Mouse (Mus musculus): ENCODE results near the gene Kiss1r. TPM values are rescaled to one million over a fixed set of nuclear protein-coding genes. Genes with fewer than 3 reads are reported as not detected.

Gene Kiss1r
- polyA plus RNA-seq (2014; fragmentation: Illumina TruSeq; extraction: RNeasy Lipid Tissue Mini Kit (QIAGEN cat#74804); ENCODE audit: low read depth, low replicate concordance): 0.55 TPM

DNA sequence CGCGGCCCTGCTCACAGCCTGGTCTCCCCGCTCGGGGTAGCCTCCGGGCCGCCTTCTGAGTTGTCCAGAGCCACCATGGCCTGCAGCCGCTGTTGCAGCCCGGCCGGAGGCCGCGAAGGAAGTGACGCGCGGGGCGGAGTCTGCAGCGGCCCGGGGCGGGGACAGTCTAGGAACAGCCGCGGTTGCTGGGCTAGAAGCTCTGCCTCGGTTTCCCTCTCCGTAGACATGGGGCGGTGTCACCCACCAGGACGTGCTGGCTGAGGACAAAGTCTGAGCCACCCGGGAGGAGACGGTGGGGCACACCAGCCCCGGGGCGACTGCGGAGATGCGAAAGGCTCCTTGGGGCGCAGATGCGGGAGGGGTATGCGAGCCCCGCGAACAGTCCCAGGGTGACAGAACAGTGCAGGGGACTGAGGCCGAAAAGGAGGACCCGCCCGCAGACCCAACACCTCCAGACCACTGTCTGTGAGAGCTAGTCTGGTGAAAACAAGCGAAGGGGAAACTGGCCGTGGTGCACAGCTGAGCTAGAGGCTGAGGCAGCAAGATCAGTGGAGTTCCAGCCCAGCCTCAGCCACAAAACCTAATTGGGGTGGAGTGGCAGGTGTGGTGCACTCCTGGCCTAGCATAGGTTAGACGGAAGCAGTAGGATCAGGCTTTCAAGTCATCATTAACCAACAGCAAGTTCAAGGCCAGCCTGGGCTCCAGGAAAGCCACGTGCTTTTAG is at the start of gene Kiss1r:
Gene Kiss1r (plus strand): TSS at position 164 of the 724 bp plus-strand sequence.

DNA sequence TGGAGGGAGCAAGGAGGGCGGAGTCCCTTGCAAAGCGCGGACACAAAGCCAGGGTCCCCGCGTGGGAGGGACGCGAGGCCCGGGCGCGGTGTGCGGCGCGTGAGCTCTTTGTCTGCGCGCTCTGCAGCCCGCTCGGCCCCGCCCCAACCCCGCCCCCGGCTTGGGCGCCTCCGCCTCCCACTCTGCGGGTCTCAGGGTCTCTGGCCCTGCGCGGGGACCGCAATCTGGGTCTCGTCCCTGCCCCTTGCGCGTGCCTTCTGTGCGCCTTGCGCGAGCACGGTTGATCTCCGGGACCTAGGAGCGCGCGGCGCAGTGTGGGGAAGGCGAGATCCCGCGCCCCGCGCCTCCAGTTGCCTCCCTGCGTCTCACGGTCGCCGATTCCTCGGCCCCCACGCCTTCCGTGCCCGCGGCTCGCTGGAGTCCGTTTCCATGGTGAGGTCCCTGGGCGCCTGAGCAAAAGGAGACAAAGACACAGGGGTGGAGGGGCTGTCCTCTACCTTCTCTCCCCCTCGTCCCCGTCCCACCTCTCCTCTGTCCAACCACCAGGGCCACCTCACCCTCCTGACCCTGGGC is 42.4 kb upstream of the Kiss1r start, which contains the start of the genes Prtn3 and Plppr3:
Gene Prtn3 (plus strand): TSS at position 187 of the 573 bp plus-strand sequence.
Gene Plppr3 (minus strand): TSS at position 345 of the 573 bp plus-strand sequence.

DNA sequence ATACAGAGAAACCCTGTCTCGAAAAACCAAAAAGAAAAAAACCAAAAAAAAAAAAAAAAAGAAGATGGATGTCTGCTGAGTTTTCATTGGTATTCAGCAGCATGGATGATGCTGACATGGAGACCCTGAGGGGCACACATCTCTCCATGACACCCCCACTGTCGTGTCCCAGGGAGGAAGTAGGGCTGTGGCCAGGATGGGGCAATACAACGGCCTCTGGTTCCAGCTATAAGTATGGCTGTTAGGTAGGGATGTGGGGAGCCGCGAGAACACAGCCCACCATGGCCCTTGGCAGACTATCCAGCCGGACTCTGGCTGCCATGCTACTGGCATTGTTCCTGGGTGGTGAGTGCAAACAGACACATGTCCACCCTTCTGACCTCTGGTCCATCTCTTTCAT is 30.7 kb upstream of the Kiss1r start, which contains the start of gene Elane:
Gene Elane (plus strand): TSS at position 194 of the 400 bp plus-strand sequence.

DNA sequence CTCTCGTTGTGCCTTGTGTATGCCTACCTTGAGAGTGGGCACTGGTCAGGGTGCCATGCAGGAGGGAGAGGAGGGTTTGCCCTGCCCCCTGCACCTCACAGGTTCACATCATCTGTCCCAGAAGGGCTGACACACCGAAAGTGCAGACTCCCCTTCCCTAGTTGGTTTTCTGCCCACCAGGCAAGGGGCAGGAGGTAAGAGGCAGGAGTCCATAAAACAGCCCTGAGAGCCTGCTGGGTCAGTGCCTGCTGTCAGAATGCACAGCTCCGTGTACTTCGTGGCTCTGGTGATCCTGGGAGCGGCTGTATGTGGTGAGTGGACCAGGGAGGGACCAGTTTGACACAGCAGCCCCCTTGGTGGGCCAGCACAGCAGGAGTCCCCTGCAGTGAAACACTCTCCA is 26.1 kb upstream of the Kiss1r start, which contains the start of gene Cfd:
Gene Cfd (plus strand): TSS at position 184 of the 400 bp plus-strand sequence.

DNA sequence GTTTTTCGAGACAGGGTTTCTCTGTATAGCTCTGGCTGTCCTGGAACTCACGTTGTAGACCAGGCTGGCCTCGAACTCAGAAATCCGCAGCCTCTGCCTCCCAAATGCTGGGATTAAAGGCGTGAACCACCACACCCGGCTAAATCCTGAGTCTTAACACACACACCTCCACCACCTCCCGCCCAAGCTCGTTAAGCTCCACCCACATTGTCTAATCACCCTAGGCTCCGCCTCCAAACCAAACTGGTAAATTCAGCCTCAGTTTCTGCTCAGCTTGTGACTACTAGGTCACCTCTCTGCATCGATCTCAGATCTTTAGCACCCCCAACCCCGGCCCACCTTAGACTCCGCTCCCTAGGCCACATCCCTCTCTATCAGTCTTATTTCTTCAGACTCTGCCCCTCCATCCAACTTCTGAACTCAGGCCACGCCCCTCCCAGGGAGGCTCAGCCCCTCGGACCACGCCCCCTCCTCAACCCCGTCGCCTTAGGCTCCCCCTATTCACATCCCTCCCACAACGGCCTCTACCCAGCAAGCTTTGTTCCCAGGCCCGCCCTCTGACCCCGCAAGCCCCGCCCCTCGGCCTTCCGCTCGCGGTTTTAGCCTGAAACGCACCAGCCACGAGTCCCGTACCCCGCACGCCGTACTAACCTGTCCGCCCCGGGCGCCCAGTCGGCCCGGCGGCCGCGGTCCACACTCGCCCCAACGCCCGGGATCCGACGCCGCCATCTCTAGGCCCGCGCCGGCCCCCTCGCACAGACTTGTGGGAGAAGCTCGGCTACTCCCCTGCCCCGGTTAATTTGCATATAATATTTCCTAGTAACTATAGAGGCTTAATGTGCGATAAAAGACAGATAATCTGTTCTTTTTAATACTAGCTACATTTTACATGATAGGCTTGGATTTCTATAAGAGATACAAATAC is 8.3 kb upstream of the Kiss1r start, which contains the start of gene Med16:
Gene Med16 (minus strand): TSS at position 757 of the 925 bp plus-strand sequence.

DNA sequence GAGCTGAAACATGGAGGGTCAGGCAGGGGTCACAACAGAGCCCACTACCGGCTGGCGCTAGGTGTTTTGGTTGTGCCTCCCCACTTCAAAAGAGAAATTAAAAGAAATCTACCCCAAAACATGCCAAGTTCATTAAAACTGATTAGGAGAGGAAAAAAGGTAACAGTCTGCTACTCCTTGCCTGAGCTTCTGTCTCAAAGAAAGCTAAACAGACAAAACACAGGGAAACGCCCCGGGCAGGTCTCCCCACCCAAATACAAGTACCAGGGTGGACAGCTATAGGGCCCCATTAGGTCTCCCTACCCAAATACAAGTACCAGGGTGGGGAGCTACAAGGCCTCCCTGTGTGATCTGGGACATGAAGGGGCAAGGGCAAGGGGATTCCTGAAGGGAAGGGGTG is 6.2 kb upstream of the Kiss1r start, which contains the start of gene Gm26602:
Gene Gm26602 (plus strand): TSS at position 301 of the 400 bp plus-strand sequence.

DNA sequence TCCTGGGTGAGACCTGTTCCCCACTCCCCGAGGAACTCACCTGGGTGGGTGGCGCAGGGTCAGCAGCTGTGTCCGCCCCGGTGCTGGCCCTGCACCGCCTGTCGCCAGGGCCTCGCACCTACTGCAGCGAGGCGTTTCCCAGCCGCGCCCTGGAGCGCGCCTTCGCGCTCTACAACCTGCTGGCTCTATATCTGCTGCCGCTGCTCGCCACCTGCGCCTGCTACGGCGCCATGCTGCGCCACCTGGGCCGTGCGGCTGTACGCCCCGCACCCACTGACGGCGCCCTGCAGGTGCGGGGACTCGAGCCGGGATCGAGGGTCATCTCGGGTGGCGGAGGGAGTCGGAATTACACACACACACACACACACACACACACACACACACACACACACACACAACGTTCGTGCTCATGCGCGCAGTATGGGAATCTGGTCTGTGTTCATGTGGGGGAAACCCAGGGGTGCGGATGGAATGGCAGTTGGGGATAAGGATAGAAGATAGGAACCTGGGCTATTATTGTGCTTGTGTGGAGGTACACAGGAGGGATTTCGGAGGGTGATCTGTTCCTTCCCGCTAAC is 4.3 kb downstream of the Kiss1r start, which contains the start of gene R3hdm4:
Gene R3hdm4 (minus strand): TSS at position 251 of the 578 bp plus-strand sequence.

DNA sequence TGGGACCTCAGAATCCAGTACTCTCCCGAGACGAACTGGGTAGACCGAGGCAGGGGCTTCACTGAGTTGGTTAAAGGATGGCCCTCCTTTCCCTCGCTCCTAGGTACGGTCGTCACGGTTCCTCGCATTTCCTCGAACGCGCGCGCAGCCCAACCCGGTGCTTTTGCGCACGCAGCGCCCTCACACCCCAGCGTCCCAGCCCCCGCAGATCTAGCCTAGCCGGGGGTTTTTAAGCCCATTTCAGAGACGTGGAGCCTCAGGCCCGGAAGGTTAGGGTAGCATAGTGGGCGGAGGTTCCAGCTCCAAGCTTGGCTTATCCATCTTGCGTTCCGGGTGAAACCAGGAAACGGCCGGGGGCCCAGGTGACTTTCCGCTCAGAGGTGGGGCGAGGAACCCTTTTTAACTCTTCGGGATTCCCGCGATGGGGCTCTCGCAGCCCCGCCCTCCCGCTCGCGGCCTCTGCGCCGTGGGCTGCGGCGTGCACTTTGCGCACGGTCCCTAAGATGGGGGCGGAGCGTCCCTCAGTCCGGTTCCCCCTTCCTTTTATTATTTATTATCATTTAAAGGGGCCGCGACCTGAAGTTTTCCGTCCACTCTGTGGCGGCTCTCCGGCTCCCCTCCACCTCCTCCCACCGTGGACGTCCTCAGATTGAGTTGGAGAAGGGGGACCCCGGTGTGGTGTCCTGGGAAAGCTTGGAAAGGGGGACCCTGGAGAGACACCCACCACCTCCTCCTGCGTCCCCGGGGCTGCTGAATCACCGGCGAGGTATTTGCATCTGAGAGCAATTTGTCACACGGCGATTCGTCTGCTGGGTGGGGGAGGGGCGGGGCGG is 9.9 kb downstream of the Kiss1r start, which contains the start of gene Arid3a:
Gene Arid3a (plus strand): TSS at position 553 of the 833 bp plus-strand sequence.

DNA sequence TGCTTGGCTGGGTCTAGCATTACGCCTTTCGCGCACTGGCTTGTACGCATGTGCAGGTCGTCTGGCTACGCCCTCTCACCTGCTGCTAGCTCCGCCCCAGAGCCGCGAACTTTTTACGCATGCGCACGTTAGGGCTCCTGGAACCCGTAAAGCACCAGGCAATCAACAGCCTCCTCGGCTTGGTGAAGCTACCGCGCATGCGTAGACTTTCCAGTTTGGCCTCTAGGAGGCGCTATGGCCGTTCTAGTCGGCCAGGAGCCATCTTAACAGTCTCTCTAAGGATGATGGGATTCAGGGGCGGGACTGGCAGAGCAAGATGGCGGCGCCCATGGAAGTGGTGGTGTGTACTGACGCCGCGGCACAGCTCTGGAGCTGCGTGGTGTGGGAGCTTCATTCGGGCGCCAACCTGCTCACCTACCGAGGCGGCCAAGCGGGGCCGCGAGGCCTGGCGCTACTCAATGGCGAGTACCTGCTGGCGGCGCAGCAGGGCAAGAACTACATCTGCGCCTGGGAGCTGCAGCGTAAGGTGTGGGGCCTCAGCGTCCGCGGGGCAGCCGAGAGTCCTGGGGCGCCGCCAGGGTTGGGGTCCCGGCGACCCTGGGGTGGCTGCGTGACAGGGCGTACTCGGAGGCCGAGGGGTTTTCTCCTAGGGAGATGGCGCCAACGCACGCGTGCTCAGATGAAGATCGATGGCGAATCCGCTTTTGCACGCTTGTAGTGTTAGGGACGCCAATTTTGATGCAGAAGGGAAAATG is 43.3 kb downstream of the Kiss1r start, which contains the start of gene Wdr18:
Gene Wdr18 (plus strand): TSS at position 306 of the 755 bp plus-strand sequence.

DNA sequence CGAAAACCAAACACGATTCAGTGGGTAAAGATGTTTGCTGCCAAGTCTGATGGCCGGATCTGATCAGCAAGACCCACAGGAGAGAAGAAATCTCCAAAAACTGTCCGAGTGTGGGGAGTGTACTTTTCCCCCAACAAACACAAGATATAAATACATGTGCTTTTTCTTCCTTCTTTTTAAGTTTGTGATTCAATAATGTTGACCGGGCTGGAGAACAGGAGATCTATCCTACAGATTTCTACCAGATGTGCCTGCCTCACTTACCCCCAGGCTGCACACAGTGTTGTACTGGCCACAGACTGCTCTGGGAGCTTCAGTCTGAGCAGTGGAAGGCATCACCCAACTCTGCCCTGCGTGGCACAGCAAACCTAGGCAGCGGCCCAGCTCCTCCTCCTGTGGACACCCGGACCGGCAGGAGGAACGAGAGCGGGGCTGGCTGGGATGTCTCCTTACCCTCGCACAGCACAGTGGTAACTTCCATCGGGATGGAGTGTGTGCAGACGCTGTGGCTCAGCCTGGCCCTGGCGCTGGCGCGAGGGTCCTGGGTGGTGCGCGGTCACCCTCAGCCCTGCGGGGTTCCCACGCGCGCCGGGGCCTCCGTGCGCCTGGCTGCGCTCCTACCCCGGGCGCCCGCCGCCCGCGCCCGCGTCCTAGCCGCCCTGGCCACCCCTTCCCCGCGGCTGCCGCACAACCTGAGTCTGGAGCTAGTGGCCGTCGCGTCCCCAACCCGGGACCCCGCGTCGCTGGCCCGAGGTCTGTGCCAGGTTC is 53.8 kb downstream of the Kiss1r start, which contains the start of gene Grin3b:
Gene Grin3b (plus strand): TSS at position 301 of the 768 bp plus-strand sequence.

Other genes starting within 250 kb of the Kiss1r start
- gene Tpgs1, start 247.6 kb upstream of the Kiss1r start, polyA plus RNA-seq (2014; fragmentation: Illumina TruSeq; extraction: RNeasy Lipid Tissue Mini Kit (QIAGEN cat#74804); ENCODE audit: low read depth, low replicate concordance): 15.6 TPM
- 255 TPM for gene Cdc34, start 234.8 kb upstream of the Kiss1r start, polyA plus RNA-seq (2014; fragmentation: Illumina TruSeq; extraction: RNeasy Lipid Tissue Mini Kit (QIAGEN cat#74804); ENCODE audit: low read depth, low replicate concordance)
- gene Gzmm, start 228.0 kb upstream of the Kiss1r start, polyA plus RNA-seq (2014; fragmentation: Illumina TruSeq; extraction: RNeasy Lipid Tissue Mini Kit (QIAGEN cat#74804); ENCODE audit: low read depth, low replicate concordance): 9.9 TPM
- 2,003 TPM for gene Bsg, start 212.5 kb upstream of the Kiss1r start, polyA plus RNA-seq (2014; fragmentation: Illumina TruSeq; extraction: RNeasy Lipid Tissue Mini Kit (QIAGEN cat#74804); ENCODE audit: low read depth, low replicate concordance)
- 13.4 TPM for gene Hcn2, start 200.3 kb upstream of the Kiss1r start, polyA plus RNA-seq (2014; fragmentation: Illumina TruSeq; extraction: RNeasy Lipid Tissue Mini Kit (QIAGEN cat#74804); ENCODE audit: low read depth, low replicate concordance)
- 44.1 TPM for gene Polrmt, start 170.4 kb upstream of the Kiss1r start, polyA plus RNA-seq (2014; fragmentation: Illumina TruSeq; extraction: RNeasy Lipid Tissue Mini Kit (QIAGEN cat#74804); ENCODE audit: low read depth, low replicate concordance)
- gene Fgf22, start 161.9 kb upstream of the Kiss1r start, polyA plus RNA-seq (2014; fragmentation: Illumina TruSeq; extraction: RNeasy Lipid Tissue Mini Kit (QIAGEN cat#74804); ENCODE audit: low read depth, low replicate concordance): not detected
- 22.6 TPM for gene Rnf126, start 150.0 kb upstream of the Kiss1r start, polyA plus RNA-seq (2014; fragmentation: Illumina TruSeq; extraction: RNeasy Lipid Tissue Mini Kit (QIAGEN cat#74804); ENCODE audit: low read depth, low replicate concordance)
- gene Fstl3, start 139.7 kb upstream of the Kiss1r start, polyA plus RNA-seq (2014; fragmentation: Illumina TruSeq; extraction: RNeasy Lipid Tissue Mini Kit (QIAGEN cat#74804); ENCODE audit: low read depth, low replicate concordance): 8.3 TPM
- not detected for gene Prss57, start 126.0 kb upstream of the Kiss1r start, polyA plus RNA-seq (2014; fragmentation: Illumina TruSeq; extraction: RNeasy Lipid Tissue Mini Kit (QIAGEN cat#74804); ENCODE audit: low read depth, low replicate concordance)
- gene Palm, start 123.4 kb upstream of the Kiss1r start, polyA plus RNA-seq (2014; fragmentation: Illumina TruSeq; extraction: RNeasy Lipid Tissue Mini Kit (QIAGEN cat#74804); ENCODE audit: low read depth, low replicate concordance): 53.4 TPM
- 0.99 TPM for gene Misp, start 96.0 kb upstream of the Kiss1r start, polyA plus RNA-seq (2014; fragmentation: Illumina TruSeq; extraction: RNeasy Lipid Tissue Mini Kit (QIAGEN cat#74804); ENCODE audit: low read depth, low replicate concordance)
- gene Ptbp1, start 62.5 kb upstream of the Kiss1r start, polyA plus RNA-seq (2014; fragmentation: Illumina TruSeq; extraction: RNeasy Lipid Tissue Mini Kit (QIAGEN cat#74804); ENCODE audit: low read depth, low replicate concordance): 38.6 TPM
- gene Prtn3, start 42.5 kb upstream of the Kiss1r start, polyA plus RNA-seq (2014; fragmentation: Illumina TruSeq; extraction: RNeasy Lipid Tissue Mini Kit (QIAGEN cat#74804); ENCODE audit: low read depth, low replicate concordance): not detected
- gene Plppr3, start 42.3 kb upstream of the Kiss1r start, polyA plus RNA-seq (2014; fragmentation: Illumina TruSeq; extraction: RNeasy Lipid Tissue Mini Kit (QIAGEN cat#74804); ENCODE audit: low read depth, low replicate concordance): 0.34 TPM
- gene Elane, start 30.7 kb upstream of the Kiss1r start, polyA plus RNA-seq (2014; fragmentation: Illumina TruSeq; extraction: RNeasy Lipid Tissue Mini Kit (QIAGEN cat#74804); ENCODE audit: low read depth, low replicate concordance): not detected
- 72.1 TPM for gene Cfd, start 26.1 kb upstream of the Kiss1r start, polyA plus RNA-seq (2014; fragmentation: Illumina TruSeq; extraction: RNeasy Lipid Tissue Mini Kit (QIAGEN cat#74804); ENCODE audit: low read depth, low replicate concordance)
- 25.5 TPM for gene Med16, start 8.0 kb upstream of the Kiss1r start, polyA plus RNA-seq (2014; fragmentation: Illumina TruSeq; extraction: RNeasy Lipid Tissue Mini Kit (QIAGEN cat#74804); ENCODE audit: low read depth, low replicate concordance)
- gene Gm26602, start 6.1 kb upstream of the Kiss1r start, polyA plus RNA-seq (2014; fragmentation: Illumina TruSeq; extraction: RNeasy Lipid Tissue Mini Kit (QIAGEN cat#74804); ENCODE audit: low read depth, low replicate concordance): not detected
- 70.4 TPM for gene R3hdm4, start 4.2 kb downstream of the Kiss1r start, polyA plus RNA-seq (2014; fragmentation: Illumina TruSeq; extraction: RNeasy Lipid Tissue Mini Kit (QIAGEN cat#74804); ENCODE audit: low read depth, low replicate concordance)
- 1.1 TPM for gene Arid3a, start 10.1 kb downstream of the Kiss1r start, polyA plus RNA-seq (2014; fragmentation: Illumina TruSeq; extraction: RNeasy Lipid Tissue Mini Kit (QIAGEN cat#74804); ENCODE audit: low read depth, low replicate concordance)
- gene Wdr18, start 43.2 kb downstream of the Kiss1r start, polyA plus RNA-seq (2014; fragmentation: Illumina TruSeq; extraction: RNeasy Lipid Tissue Mini Kit (QIAGEN cat#74804); ENCODE audit: low read depth, low replicate concordance): 21.5 TPM
- 0.18 TPM for gene Grin3b, start 53.7 kb downstream of the Kiss1r start, polyA plus RNA-seq (2014; fragmentation: Illumina TruSeq; extraction: RNeasy Lipid Tissue Mini Kit (QIAGEN cat#74804); ENCODE audit: low read depth, low replicate concordance)
- gene Tmem259, start 67.4 kb downstream of the Kiss1r start, polyA plus RNA-seq (2014; fragmentation: Illumina TruSeq; extraction: RNeasy Lipid Tissue Mini Kit (QIAGEN cat#74804); ENCODE audit: low read depth, low replicate concordance): 104 TPM
- 40.1 TPM for gene Cnn2, start 71.6 kb downstream of the Kiss1r start, polyA plus RNA-seq (2014; fragmentation: Illumina TruSeq; extraction: RNeasy Lipid Tissue Mini Kit (QIAGEN cat#74804); ENCODE audit: low read depth, low replicate concordance)
- 7.2 TPM for gene Abca7, start 79.5 kb downstream of the Kiss1r start, polyA plus RNA-seq (2014; fragmentation: Illumina TruSeq; extraction: RNeasy Lipid Tissue Mini Kit (QIAGEN cat#74804); ENCODE audit: low read depth, low replicate concordance)
- 5.2 TPM for gene Arhgap45, start 99.7 kb downstream of the Kiss1r start, polyA plus RNA-seq (2014; fragmentation: Illumina TruSeq; extraction: RNeasy Lipid Tissue Mini Kit (QIAGEN cat#74804); ENCODE audit: low read depth, low replicate concordance)
- 122 TPM for gene Polr2e, start 122.8 kb downstream of the Kiss1r start, polyA plus RNA-seq (2014; fragmentation: Illumina TruSeq; extraction: RNeasy Lipid Tissue Mini Kit (QIAGEN cat#74804); ENCODE audit: low read depth, low replicate concordance)
- gene Gpx4, start 130.2 kb downstream of the Kiss1r start, polyA plus RNA-seq (2014; fragmentation: Illumina TruSeq; extraction: RNeasy Lipid Tissue Mini Kit (QIAGEN cat#74804); ENCODE audit: low read depth, low replicate concordance): 933 TPM
- gene Sbno2, start 188.6 kb downstream of the Kiss1r start, polyA plus RNA-seq (2014; fragmentation: Illumina TruSeq; extraction: RNeasy Lipid Tissue Mini Kit (QIAGEN cat#74804); ENCODE audit: low read depth, low replicate concordance): 10.9 TPM
- gene Stk11, start 198.8 kb downstream of the Kiss1r start, polyA plus RNA-seq (2014; fragmentation: Illumina TruSeq; extraction: RNeasy Lipid Tissue Mini Kit (QIAGEN cat#74804); ENCODE audit: low read depth, low replicate concordance): 137 TPM
- gene Atp5d, start 221.7 kb downstream of the Kiss1r start, polyA plus RNA-seq (2014; fragmentation: Illumina TruSeq; extraction: RNeasy Lipid Tissue Mini Kit (QIAGEN cat#74804); ENCODE audit: low read depth, low replicate concordance): 1,104 TPM
- 2.6 TPM for gene Cbarp, start 223.9 kb downstream of the Kiss1r start, polyA plus RNA-seq (2014; fragmentation: Illumina TruSeq; extraction: RNeasy Lipid Tissue Mini Kit (QIAGEN cat#74804); ENCODE audit: low read depth, low replicate concordance)
- gene Midn, start 231.3 kb downstream of the Kiss1r start, polyA plus RNA-seq (2014; fragmentation: Illumina TruSeq; extraction: RNeasy Lipid Tissue Mini Kit (QIAGEN cat#74804); ENCODE audit: low read depth, low replicate concordance): 39.3 TPM
- gene Cirbp, start 249.0 kb downstream of the Kiss1r start, polyA plus RNA-seq (2014; fragmentation: Illumina TruSeq; extraction: RNeasy Lipid Tissue Mini Kit (QIAGEN cat#74804); ENCODE audit: low read depth, low replicate concordance): 89.8 TPM

All from heart, adult 10 weeks (tissue).